Mouse (Mus musculus) liver, postnatal 0 days (tissue): ENCODE measurements around the gene Rnf19b.

Experiments used
- CTCF ChIP-seq: sonication (generic); IDR thresholded peaks from 2 replicates; pipeline ENCODE4 v1.5.1; 2016; ENCODE audit warnings: antibody characterized with exemption, low read depth
- EP300 ChIP-seq: IDR thresholded peaks from 2 replicates; pipeline ENCODE4 v1.6.1; 2016; ENCODE audit warnings: antibody characterized with exemption, low read depth, mild to moderate bottlenecking

DNA sequence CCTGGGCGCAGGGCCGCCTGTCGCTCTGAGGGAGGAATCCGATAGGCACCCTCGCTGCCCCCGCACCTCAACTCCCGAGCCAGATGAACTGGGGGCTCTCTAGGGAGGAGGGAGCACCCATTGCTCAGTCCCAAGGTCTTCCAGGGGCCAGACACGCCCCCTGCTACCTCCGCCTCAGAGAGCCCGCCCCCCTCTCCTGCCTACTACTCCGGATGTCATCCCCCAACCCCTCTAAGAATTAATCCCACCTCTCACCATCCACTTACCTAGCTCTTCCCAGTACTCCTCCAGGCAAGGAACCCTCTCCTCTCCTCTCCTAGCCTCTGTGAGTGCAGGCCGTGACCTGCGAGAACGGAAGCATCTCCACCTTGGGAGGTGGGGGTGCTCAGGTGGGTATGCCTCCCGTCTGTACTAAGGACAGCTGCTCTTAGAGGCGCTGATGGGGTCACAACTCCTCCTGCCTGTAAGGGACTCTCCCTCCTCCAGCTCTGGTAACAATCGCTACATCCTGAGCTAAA, 63.6 kb downstream of the Rnf19b start, which contains the start of gene Hpca:
- no peak for TF ChIP-seq CTCF
- TF ChIP-seq EP300: no peak
